Mouse (Mus musculus): ENCODE data around the gene Disp2. TPM values are rescaled to one million over a fixed set of nuclear protein-coding genes. Genes with fewer than 3 reads are reported as not detected.

Gene Disp2
- total RNA-seq, 2 experiments from 2014 or later: 0.02 to 0.10 TPM

DNA sequence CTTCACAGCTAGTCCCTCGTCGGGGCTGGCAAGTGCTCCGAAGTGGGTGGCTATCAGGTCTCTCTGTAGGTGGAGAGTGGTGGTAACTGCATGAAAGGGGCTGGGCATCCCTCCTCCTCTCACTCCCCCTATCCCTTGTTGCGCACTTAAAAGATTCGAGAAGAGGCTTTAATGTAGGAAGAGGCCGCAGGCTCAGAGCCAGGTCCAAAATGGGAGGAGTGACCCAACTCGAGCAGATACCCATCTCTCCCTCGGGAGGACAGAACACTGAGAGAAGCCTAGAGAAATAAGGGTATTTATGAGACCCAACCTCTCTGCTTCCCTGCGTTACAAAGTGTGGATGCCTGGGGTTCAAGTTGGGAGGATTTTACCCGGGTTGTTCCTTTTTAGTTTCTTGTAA lies 454 bp upstream of the Disp2 start:
- no peak for DNase-seq
- intact Hi-C loops (cut with DNase I): loop anchor here (2.0 kb wide), 2 partner anchors 14 to 36 kb away; no protein-coding TSS in a partner anchor

DNA sequence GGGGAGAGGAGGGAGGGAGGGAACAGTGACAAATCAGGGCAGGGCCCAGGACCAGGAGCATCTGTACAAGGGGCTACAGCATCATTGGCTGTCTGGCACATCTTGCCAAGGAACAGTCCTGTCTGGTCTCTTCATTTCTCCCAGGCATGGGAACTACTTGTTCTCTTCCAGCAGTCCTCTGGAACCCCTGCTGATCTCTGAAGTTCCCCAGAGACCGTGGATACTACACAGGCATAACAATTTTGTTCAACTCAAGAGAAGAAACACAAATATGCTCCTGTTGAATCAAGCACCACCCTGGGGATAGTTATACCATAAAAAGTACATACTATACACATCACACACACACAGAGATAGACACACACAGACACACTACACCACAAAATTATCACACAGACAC lies 1.6 kb downstream of the Disp2 start:
- no peak for DNase-seq

DNA sequence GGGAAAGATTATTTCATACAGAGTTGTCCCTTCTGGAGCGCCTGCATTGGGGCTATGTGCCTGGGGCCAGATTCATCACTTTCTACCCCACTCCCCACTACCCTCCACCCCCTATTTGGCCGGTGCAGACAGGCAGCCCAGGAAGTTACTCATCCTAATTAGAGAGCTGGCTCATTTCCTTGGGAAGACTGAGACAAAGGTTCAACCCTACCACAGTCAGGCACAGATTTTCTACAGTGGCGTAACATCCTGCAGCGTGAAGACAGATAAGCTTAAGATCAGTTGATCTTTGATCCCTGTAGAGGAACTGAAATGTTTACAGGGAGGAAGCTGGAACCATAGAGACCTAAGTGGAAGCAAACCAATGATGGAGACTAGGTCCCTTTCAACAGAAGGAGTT lies 2.8 kb downstream of the Disp2 start:
- intact Hi-C loops (cut with DNase I): no loop called here
- no peak for DNase-seq

More for the DNA sequence above, 1.6 kb downstream of the Disp2 start:
- intact Hi-C loops (cut with DNase I): no loop called here

DNA sequence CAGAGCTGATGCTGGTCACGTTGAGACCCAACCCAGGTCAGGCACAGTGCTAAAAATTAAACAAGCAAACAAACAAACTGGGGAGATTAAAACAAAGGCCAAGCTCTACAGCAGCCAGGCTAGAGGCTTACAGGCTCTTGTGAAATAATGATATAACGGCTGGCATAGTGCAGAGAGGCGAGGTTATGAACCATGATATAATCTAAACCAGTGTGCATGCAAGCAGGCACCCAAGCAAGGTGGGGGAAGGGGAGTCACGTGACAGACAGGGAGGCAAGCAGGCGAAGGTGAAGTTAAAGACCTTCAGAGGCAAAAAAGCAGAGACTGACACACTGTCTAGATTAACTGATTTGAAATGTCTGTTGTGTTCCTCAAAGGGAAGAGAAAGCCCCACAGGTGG lies 3.6 kb downstream of the Disp2 start:
- no peak for DNase-seq
- intact Hi-C loops (cut with DNase I): no loop called here

DNA sequence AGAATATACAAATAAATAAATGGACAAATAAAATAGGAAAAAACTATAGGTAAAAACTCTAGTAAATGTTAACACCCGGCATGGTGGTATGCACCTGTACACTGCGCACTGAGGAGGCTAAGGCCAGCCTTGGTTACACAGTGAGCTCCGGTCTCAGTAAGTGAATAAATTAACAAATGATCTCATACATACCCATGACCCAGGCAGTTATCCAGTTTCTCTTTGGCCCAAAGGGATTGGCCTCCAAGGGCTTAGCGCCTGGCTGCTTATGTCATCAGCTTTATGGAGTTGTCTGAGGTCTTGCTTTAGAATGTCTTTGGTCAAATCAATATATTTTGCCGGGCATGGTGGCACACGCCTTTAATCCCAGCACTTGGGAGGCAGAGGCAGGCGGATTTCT lies 4.1 kb downstream of the Disp2 start:
- no peak for DNase-seq
- intact Hi-C loops (cut with DNase I): no loop called here

DNA sequence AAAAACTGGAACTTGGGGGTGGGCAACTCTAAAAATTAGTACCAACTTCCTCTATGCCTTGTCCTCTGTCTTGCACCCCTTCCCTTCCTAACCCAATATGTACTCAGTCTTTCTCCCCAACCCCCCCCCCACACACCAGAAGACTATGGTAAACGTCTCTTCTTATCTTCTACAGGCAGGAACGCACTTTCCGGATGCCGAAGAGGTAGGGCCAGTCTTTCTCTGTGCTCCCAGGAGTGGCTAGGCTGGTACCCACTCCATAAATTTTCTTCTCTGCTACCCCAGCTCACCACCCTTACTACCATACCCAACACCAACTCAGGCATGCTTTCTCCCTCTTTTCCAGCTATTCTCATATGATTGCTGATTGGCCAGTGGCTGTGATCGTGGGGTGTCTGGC lies 7.0 kb downstream of the Disp2 start:
- intact Hi-C loops (cut with DNase I): no loop called here
- no peak for DNase-seq

DNA sequence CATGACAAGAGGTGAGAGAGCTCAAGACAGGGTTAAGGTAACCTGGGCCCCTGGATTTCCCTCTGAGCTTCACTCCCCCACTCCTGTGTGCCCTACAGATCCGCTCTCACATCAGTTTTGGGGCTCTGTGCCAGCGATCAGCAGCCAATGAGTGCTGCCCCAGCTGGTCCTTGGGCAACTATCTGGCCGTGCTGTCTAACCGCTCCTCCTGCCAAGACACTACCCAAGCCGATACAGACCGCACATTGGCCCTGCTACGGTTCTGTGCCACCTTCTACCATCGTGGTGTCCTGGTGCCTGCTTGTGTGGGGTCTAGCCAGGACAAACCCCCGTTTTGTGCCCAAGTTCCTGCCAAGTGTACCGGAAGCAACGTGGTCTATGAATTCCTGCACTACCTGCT lies 10.0 kb downstream of the Disp2 start:
- DNase-seq: no peak
- intact Hi-C loops (cut with DNase I): no loop called here

DNA sequence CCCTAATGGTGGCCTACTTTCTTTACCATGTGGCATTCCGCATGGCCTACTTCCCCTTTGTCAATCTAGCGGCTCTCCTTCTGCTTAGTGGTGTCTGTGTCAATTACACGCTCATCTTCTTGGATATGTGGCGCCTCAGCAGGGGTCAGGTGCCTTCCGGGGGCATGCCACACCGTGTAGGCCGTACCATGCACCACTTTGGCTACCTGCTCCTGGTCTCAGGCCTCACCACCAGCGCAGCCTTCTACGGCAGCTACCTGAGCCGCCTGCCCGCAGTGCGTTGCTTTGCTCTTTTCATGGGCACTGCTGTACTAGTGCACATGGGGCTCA lies 10.7 kb downstream of the Disp2 start:
- intact Hi-C loops (cut with DNase I): loop anchor here (1.0 kb wide), 1 partner anchor 93 kb away; no protein-coding TSS in a partner anchor
- DNase-seq: no peak

DNA sequence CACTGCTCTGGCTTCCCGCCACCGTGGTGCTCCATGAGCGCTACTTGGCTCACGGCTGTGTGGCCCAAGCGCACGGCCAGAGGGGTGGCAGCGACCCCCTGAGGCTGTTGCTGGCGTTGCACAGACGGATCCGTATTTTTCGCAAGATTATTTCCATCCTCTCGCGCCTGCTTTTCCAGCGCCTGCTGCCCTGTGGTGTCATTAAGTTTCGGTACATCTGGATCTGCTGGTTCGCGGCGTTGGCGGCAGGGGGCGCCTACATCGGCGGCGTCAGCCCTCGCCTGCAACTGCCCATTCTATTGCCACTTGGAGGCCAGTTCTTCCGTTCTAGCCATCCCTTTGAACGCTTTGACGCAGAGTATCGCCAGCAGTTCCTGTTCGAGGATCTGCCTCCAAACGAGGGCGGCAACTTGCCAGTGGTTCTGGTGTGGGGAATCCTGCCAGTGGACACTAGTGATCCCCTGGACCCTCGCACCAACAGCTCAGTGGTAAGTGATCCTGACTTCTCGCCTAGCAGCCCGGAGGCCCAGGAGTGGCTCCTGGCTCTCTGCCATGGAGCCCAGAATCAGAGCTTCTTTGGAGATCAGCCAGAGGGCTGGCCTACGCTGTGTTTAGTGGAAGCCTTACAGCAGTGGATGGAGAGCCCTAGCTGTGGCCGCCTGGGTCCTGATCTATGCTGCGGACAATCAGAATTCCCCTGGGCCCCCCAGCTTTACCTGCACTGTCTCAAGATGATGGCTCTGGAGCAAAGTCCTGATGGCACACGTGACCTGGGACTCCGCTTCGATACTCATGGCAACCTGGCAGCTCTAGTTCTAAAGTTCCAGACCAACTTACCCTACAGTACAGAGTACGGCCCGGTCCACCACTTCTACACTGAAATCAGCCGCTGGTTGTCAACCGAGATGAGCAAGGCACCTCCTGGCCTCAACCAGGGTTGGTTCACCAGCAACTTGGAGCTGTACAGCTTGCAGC lies 11.3 kb downstream of the Disp2 start:
- peak; percentile 70 to 76 for DNase-seq
- intact Hi-C loops (cut with DNase I): loop anchor here (1.0 kb wide), 1 partner anchor 92 kb away; no protein-coding TSS in a partner anchor

DNA sequence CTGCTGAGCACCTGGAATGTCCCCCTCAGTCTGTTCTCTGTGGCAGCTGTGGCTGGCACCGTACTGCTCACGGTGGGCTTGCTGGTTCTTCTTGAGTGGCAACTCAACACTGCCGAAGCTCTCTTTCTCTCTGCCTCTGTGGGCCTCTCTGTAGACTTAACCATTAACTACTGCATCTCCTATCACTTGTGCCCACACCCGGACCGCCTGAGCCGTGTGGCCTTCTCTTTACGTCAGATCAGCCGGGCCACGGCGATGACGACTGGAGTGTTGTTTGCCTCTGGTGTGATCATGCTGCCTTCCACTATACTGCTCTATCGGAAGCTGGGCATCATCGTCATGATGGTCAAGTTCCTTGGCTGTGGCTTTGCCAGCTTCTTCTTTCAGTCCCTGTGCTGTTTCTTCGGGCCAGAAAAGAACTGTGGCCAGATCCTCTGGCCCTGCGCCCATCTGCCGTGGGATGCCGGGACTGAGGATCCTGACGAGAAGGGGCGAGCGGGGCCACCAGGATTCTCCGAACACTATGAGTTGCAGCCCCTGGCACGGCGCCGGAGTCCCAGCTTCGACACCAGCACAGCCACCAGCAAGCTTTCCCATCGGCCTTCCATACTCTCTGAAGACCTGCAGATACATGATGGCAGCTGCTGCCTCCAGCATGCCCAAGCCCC lies 12.2 kb downstream of the Disp2 start:
- intact Hi-C loops (cut with DNase I): no loop called here
- DNase-seq: no peak

DNA sequence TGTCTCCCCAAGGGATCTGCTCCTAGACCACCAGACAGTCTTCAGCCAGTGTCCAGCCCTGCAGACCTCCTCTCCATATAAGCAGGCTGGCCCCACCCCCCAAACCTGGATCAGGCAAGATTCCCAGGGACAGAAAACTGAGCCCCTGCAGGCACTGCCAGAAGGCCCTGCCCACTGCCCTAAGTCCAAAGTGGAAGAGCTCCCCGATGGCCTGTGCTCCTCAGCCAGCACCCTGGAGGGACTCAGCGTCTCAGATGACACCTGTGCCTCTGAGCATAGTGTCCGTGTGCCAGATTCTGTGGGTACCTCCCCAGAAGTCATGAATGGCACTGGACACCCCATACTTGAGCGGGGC lies 12.7 kb downstream of the Disp2 start:
- intact Hi-C loops (cut with DNase I): no loop called here
- DNase-seq: no peak

DNA sequence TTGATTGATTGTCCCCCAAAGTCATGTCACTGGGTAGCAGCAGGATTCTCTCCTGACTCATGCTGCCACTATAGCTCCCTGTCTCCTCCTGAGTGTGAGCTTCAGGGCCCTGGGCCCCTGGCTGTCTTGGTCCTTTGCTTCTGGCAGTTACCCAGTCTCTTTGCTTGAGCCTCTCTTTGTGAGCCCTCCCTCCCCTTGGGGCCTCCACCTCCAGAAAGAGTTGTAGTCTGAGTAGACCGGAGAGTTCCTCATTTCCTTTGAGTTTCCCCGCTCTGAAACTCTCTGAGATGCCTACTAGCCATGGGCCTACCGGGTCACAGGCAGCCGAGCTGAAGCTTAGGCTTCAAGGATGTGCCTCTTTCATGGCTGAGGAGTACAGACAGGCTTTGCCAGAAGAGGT lies 14.1 kb downstream of the Disp2 start:
- intact Hi-C loops (cut with DNase I): no loop called here
- DNase-seq: no peak

DNA sequence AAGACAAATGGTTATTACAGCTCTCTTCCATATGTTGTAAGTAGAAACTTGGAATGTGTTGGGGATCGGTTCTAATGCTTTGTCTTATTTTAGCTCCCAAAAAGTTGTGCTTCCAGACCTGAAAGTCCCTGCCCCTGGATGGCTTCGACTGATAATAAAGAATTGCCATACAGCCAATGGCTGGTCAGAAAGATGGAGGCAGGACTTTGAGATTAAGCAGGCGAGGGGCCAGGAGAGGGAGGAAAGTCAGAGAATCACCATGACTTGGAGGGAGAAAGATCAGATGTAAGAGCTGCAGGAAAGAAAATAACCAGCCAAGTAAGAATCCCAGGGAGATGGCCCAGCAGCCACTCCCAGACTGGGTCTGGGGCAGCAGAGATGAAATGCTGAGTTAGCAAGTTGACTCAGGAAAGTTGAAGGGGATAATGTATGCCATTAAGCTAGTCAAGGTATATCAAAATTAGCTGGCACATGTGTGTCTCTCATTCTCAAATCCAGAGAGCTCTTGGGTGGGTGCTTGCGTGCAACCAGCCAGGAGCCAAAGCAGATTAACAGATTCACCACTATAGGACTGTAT lies 23.1 kb downstream of the Disp2 start:
- DNase-seq: no peak
- intact Hi-C loops (cut with DNase I): no loop called here

DNA sequence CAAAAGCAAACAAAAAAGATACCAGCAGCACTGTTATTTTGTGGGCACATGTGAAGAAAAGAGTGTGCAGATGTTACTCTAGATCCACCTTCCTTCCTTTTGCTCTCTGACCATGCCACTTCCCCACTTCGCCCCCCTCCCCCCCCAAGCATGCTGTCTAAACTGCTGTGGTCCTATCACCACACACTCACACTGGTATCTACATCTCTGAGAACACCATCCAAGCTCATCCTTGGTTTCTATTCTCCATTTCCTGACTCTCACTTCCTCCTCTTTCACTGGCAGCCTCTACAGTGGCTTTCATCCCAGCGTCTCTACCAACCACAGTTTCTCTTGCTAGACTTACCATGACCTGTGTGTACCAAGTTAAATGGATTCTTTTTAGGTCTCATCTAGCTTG lies 25.0 kb downstream of the Disp2 start:
- no peak for DNase-seq
- intact Hi-C loops (cut with DNase I): no loop called here

DNA sequence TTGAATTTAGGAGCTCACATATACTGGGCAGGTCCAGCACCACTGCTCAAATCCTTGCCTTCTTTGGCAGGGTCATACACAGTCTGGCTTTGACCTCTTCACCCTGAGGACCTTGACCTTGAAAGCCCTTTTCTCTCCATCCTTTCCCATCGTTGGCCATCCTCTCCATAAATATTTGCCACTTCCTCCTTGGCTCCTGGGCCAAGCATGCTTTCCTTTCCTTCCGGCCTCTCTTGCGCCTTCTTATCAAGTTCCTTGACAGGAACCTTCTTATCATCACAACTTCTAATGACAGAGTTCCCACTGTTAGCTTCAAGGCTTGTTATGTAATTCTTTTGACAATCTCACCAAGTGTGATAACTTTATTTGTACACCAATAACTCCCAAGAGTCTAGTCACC lies 25.6 kb downstream of the Disp2 start:
- intact Hi-C loops (cut with DNase I): no loop called here
- no peak for DNase-seq

DNA sequence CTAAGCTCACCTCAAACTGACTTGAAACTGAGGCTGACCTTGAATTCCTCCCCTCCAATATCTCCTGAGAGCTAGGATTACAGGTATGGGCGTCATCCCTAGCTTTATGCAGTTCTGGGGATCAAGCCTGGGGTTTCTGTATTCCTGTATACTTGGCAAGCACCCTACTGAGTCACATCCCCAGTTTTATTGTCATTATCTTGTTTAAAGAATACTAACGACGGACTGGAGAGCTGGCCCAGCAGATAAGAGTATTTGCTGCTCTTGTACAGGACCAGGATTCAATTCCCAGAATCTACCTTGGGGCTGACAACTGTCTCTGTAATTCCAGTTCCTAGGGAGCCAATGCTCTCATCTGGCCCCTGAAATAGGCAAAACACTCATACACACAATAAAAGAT lies 26.2 kb downstream of the Disp2 start:
- intact Hi-C loops (cut with DNase I): no loop called here
- no peak for DNase-seq

DNA sequence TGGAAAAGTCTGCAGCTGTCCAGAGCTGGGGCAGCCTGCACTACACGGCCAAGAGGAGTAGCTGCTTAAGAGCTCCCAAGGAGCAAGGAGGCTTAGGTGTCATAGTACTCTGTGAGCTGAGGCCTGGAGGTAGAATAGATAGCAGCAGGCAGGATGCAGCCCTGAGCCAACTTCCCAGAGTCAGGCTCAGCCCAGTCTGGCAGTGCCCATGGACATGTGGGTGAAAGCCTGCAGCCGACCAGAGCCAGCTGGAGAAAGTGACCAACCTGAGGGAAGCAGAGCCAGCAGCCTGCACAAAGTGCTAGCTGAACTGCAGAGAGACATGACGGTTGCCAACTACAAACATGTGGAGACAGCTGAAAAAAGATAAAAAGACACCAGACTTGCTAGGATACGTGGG lies 27.3 kb downstream of the Disp2 start:
- intact Hi-C loops (cut with DNase I): no loop called here
- peak; percentile 49 to 63 for DNase-seq

DNA sequence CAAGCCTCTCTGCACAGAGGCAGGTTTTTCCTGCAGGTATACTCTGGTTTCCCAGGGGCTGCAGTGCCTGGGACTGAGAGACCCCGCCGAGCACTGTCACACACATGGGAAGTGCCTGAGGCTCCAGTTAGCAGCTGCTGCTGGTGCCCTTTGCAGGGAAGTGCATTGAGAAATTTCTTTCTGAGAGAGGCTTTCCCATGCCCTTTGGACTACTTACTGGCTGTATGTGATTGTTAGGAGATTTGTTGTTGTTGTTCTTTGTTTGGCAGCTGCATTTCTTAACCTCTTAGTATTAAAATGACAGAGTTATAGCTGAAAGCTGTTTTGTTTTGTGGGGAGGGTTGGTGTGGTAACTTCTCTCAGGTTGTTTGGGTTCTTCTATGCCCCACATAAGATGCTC lies 31.3 kb downstream of the Disp2 start:
- DNase-seq: no peak
- intact Hi-C loops (cut with DNase I): no loop called here

DNA sequence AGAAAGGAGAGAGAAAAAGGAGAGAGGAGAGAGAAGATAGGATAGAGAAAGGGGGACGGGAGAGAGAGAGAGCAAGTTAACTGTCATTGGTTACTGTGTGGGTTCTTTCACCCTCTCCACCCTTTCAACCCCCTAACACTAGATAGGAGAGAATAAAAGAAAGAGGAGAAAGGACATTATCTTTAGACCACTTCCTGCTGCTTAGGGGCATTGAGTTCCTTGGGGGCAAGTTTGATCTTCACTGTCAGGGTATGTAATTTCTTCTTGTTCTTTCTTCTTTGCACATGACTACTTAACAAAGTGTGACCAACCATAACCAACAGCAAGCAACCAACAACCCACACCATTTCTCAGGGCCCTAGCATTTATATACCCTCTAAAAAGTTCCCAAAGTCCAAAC lies 33.2 kb downstream of the Disp2 start:
- no peak for DNase-seq
- intact Hi-C loops (cut with DNase I): no loop called here

DNA sequence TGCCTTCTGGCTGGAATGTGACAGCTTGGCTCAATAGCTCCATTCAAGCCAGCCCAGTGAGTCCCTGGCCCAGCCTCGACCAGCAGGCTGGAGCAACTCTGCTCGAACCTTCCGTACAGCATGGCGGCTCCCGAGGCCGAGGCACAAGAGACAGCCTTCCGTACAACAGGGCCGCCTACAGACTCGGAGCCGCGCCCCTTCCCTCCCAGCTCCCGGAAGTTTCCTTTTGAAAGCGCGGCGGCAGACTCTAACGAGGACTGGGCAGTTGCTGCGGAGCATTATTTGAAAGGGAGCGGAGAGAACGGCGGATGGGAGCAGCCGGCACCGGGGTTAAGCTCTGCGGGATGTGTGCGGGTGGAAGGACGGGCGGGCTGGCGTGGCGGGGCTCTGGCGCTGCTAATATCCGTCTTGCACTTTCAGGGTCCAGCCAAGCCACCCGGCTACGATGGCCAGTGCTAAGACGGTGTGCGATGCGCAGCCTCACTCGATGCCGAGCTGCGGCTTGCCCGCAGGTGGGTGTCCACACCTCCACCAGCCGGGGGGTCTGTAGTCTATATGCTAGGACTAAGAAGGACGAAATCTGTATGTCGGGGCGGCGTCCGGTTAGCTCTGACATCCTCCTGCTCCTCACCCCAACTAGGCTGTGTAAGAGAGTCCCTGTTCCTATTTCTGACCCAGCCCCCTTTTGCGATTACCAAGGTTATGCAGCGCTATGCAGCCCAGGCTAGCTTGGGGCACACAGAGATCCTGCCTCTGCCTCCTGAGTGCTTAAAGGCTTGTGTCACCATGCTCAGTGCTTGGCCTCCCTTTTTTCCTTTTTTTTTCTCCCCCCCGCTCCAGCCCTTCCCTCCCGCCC lies 34.7 kb downstream of the Disp2 start, which contains the start of gene Knstrn:
Gene Knstrn, plus strand, starts transcription at position 23 of the 856 bp plus-strand sequence.
- DNase-seq: peak; percentile 90 to 92
- intact Hi-C loops (cut with DNase I): no loop called here

DNA sequence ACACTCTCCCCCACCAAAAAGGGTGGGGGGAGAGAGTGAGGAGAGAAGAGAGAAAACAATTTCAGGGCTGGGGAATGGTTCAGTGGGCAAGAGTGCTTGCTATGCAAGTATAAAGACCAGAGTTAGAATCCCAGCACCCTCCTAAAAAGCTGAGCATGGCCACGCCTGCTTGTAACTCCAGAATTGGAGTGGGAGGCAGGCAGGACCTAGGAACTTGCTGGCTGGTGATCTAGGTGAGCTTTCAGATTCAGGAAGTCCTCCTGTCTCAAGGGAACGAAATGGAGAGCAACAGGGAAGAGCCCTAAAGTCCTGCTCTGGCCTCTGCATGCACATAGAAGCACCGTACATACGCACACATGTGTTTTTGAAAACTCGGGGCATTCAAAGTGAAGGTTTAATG lies 43.3 kb downstream of the Disp2 start:
- intact Hi-C loops (cut with DNase I): no loop called here
- no peak for DNase-seq
